Mouse (Mus musculus) testis, postnatal 14 days (tissue): ENCODE data around the gene Stat2.
"Not testable (repeated sequence)": the region's sequence is repeated elsewhere in the genome, so short reads cannot be mapped to it uniquely, and the experiment has no call there.

Source experiments
- DNase-seq: peaks from one replicate; pipeline ENCODE4 v3.0.0; 2021; ENCODE audit warnings: low spot score

Gene Stat2

DNA sequence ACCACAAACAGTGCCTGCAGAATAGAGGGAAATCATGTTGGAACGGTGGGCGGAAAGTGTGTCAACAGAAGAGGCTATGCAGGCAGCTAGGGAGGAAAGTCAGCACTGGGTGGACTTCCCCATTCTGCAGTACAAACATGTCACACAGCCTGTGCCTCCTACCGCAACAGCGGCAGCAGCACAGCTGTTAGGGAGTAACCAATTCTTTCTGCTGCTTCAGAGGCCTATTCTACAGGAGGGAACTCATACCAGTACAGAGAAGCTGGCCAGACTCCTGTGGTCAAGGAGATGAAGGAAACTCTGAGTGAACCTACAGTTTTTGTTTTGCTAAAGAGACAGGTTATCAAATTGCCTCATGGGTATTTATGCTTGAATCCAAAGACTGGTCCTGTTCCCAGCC, 11.4 kb upstream of the Stat2 start:
- no peak for DNase-seq

DNA sequence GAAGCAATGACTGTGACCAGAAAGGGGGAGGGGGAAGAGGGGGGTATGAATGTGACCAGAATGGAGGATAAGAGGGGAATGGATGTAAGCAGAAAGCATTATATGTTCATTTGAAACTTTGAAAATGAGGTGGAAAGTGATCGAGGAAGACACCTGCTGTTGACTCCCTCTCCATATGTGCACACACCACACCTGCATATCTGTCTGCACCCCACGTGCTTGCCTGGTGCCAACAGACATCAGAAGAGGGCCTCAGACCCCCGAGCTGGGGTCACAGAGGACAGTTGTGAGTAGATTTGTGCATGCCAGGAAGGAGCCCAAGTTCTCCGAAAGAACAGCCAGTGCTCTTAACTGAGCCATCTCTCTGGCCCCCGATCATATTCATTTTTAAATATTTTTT, 10.4 kb upstream of the Stat2 start:
- no peak for DNase-seq

DNA sequence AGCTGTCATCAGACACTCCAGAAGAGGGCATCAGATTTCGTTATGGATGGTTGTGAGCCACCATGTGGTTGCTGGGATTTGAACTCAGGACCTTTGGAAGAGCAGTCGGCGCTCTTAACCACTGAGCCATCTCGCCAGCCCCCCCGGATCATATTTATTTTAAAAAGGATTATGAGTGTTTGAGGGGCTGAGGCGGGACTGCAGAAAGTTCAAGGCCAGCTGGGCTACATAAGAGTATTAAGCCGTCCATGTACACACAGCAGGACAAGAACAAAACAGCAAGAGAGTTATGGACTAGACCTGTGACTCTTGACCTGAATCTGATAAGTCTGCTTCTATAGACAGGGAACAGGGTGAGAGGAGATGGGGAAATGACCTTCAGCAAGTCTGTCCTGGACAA, 10.0 kb upstream of the Stat2 start:
- DNase-seq = not testable (repeated sequence)

DNA sequence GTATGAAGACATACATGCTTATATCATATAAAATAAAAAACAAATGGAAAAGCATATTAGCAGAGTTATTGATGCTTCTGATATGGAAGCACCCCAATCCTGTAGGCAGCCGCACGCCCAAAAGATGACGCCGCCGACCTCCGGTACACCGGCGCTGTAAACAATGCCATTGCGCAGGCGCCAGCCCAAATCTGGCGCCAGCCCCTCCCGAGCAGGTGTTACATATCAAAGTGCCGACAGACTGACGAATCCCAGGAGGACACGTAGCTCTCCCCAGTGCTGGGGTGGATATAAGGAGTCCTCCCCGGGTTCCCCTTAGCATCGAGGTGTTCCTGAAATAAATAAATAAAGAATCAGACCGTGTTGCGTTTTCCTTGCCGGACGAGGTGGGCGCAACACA, 8.1 kb upstream of the Stat2 start:
- DNase-seq = peak; percentile 77

DNA sequence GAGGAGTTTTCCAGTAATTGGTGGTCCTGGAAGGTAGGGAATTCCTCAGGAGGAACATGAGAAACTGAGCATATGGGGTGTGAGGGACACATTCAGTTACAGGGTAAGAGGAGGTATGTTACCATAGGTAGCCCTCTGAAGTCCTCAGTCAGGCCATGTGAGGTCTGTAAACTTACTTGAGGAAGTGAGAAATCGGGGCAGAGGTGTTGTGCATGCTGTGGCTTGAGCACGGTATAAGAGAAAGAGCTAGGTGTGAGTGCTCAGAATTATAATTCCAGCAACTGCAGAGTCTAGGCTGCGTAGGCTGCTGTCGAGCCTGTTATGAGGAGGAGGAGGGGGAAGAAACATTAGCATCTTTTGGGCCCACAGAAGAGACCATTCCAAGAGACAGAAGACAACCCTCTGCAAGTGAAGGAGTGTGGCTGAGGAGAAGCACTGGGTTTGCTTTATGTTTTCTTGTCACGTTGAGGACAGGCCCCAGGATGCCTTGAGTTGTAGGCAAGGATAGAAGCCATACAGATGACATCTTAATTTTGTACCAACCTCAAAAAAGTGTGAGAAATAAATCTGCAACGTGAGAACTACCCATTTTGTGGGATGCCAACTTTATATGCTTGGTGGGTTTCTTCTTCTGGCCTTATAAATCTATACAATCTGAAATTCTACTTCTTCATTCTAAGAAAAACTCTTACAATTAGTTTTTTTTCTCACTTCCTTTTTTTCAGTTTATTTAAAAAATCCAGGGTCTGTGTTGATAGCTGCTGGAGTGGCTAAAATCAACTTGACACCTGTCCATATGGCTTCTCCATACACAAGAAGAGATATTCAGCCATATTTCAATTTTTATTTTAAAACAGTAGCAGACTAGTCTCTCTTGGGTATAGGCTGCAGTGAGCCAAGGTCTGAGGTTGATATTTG, 6.7 kb upstream of the Stat2 start:
- DNase-seq = no peak

DNA sequence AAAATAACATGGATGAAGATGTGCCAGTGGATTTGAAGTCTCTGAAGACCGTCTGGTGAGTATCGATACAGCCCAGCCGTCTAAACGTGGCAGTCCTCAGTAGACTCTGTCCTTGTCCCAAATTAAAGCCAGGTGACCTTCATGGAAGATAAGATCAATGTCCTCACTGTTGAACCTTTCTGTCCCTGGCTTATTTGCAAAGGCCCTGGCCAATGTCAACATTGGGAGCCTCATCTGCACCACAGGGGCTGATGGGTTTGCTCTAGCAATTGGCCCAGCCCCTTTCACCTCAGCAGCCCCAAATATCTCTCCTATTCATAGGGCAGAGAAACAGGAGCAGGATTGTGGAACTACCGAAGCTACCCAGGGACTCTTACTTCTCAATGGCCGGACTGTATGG, 2.0 kb upstream of the Stat2 start, which contains the start of gene Apof:
Gene Apof, plus strand, starts transcription at position 301 of the 400 bp plus-strand sequence.
- no peak for DNase-seq

DNA sequence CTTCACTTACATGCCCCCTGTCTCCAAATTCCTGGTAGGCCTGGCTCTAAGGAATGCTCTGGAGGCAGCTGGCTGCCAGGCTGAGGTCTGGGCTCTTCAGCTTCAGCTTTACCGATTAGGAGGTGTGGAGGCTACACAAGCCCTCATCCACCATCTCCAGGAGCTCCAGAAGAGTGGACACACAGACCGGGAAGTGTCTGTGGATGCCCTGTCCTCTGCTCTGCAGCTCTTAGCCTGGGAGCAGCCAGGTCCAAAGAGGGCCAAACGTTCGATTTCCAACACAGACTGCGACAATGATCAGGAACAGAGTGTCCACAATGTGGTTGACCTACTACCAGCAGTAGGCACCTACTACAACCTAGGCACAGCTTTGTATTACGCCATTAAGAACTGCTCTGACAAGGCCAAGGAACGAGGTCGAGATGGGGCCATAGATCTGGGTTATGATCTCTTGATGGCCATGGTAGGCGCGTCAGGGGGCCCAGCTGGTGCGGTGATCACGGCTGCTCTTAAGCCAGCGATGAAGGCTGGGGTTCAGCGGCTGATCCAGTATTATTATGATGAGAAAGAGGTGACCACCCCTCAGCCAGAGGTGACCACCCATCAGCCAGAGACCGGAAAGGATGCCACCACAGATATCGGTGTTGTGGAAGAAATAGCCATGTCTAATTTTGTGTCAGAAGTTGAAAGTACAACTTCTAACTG, 1.0 kb upstream of the Stat2 start:
- no peak for DNase-seq

DNA sequence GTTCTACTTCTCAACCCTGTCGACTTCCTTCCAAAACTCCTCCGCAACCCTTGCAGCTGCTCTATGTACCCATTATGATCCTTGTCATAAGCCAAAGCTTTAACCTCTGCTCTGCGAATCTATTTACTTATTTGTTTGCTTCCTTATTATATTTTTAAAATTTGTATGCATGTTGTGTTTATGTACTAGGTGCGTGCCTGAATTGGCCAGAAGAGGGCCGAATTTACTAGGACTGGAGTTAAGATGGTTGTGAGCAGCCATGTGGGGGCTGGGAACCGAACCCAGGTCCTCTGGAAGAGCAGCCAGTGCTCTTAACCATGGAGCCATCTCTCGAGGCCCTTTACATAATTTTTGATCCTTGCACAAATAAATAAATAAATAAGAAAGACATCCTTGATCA, 507 bp downstream of the Stat2 start:
- DNase-seq = no peak

DNA sequence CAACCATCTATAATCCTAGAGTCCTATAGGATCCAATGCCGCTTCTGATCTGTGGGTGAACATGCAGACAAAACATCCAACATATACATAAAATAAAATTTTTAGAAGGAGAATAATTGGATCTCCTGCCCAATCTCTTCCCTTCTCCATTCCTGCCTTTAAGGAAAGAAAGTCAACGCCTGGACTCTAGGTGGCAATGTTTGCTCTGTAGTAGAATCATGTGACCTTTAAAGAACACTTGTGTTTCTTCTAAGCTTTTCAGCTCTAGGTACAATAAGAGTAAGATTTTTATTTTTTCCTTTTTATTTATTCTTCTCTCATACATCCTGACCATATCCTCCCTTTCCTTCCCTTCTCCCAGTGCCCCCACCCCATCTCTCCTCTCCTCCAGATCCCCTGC, 1.5 kb downstream of the Stat2 start:
- DNase-seq = no peak

DNA sequence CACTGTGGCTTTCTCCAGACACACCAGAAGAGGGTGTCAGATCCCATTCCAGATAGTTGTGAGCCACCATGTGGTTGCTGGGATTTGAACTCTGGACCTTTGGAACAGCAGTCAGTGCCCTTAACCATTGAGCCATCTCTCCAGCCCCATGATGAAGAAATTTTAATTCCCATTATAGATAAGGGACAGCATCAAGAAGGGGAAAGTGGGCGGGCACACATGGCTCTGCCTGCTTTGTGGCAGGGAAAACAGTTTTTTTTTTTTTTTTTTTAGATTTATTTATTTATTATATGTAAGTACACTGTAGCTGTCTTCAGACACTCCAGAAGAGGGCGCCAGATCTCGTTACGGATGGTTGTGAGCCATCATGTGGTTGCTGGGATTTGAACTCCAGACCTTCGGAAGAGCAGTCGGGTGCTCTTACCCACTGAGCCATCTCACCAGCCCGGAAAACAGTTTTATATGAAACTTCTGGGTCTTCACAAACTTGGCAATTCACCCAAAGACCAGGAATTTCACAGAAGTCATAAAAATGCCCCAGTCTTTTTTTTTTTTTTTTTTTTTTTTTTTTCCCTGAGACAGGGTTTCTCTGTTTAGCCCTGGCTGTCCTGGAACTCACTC, 2.6 kb downstream of the Stat2 start:
- DNase-seq = not testable (repeated sequence)

DNA sequence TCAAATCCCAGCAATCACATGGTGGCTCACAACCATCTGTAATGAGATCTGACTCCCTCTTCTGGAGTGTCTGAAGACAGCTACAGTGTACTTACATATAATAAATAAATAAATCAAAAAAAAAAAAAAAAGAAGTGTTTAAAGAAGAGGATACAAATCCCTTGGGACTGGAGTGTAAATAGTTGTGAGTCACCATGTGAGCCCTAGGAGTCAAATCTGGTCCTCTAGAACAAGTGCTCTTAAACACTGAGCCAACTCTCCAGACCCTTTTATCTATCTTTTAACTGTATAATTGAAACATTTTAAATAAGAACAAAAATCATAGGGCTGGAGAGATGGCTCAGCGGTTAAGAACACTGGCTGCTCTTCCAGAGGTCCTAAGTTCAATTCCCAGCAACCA, 5.0 kb downstream of the Stat2 start:
- DNase-seq = not testable (repeated sequence)

DNA sequence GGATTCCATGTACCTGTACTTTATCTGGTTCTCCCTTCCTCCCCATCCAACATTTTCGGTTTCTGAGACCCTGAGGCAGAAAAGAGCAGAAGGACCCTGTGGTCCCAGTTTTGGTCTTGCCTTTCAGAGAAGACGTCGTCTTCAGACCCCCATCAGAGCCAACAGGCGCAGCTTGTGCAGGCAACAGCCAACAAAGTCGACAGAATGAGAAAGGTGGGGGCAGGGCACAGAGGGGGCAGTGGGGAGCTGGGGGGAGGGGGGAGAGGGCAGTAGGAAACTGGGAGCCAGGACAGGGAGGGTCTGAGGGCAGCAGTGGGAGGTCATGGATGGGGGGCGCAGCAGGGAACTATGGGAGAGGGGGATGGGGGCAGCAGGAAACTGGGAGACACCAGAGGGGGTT, 7.8 kb downstream of the Stat2 start:
- no peak for DNase-seq

DNA sequence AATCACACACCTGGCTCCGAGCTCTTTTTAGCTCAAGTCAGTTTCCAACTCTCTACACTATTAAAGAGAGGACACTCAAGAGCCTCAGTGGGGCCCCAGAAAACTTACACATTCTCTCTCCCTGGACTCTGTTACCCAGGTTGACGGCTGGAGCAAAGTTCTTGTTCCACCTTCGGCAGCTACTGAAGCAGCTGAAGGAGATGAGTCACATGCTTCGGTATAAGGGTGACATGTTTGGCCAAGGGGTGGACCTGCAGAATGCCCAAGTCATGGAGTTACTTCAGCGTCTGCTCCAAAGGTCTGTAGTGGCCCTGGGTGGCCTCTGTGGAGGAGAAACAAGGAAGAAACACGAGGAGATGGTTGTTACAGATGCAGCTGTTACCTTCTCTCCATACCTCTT, 10.6 kb downstream of the Stat2 start:
- no peak for DNase-seq

DNA sequence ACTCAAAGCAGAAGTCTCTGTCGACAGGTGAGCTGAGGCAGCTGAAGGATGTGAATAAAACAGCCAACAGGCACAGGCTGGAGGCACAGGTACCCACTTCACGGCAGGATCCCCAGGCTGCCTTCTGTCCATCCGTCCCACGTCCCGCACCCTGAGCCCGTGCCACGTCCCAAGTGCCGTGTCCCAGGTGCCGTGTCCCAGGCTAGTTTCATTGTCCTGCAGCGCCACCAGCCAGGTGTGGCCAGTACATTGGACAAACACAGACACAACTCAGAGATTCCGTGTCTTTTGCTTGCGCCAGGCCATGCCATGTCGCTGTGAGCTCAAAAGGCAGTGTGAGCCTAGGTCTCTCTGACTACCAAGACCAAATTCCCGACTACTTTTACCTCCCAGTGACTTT, 11.3 kb downstream of the Stat2 start:
- DNase-seq = no peak

DNA sequence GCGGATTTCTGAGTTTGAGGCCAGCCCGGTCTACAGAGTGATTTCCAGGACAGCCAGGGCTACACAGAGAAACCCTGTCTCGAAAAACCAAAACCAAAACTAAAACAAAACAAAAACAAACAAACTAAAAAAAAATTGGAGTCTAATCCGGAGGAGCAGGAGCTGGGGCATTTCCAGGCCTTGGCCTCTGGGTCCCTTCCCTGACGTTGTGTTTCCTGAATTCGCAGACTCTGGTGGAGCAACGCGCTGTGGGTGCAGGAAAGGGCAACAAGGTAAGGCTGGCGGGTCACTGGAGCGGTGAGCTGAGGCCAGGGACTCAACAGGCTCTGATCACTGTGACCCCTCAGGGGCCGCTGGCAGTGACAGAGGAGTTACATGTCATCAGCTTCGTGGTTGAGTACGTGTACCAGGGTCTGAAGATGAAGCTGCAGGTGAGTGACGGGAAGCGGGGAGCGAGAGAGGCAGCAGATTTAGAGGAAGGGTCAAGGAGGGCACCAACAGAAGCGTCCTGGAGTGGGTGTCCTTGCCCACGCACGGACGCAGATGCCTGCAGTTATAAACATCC, 12.6 kb downstream of the Stat2 start:
- DNase-seq = no peak

DNA sequence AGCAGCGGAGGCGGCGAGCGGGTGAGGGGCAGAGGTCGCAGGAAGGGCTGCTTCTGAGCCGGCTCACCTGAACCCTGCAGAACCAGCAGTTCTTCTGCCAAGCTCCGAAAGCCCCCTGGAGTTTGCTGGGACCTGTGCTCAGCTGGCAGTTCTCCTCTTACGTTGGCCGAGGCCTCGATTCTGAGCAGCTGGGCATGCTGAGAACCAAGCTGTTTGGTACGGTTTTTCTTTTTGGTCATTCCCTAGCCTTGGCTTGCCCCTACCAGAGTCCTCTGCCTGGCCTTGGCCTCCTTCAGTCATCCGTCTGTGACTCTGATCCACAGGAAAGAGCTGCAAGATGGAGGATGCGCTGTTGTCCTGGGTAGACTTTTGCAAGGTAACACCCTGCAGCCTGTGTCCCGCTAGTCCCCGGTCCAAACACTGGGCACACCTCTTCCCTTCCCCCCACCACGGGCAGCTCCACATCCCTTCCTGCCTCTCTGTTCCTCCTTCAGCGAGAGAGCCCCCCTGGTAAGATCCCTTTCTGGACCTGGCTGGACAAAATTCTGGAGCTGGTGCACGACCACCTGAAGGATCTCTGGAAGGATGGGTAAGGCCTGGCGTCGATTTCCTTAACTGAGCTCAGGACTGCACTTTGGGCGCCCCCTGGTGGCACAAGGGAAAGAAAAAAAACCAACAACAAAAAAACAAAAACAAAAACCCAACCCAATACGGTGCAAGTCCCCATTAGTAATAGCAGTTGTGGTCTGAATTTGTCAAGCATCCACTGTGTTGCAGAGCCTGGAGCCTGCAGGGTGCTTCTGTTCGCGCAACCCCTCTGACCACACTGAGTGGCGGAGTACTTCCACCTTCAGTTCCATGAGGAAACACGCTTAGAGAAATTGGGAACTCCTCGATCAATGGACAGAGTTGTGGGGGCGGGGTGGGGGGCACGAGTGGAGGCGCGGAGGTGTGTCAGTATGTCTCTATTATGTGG, 13.5 kb downstream of the Stat2 start:
- no peak for DNase-seq

DNA sequence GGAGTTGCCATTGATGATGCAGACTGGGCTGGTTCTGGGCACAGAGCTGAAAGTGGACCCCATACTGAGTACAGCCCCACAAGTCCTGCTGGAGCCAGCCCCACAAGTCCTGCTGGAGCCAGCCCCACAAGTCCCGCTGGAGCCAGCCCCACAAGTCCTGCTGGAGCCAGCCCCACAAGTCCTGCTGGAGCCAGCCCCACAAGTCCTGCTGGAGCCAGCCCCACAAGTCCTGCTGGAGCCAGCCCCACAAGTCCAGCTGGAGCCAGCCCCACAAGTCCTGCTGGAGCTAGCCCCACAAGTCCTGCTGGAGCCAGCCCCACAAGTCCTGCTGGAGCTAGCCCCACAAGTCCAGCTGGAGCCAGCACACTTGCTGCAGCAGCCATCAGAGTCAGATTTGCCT, 20.2 kb downstream of the Stat2 start:
- DNase-seq = not testable (repeated sequence)

DNA sequence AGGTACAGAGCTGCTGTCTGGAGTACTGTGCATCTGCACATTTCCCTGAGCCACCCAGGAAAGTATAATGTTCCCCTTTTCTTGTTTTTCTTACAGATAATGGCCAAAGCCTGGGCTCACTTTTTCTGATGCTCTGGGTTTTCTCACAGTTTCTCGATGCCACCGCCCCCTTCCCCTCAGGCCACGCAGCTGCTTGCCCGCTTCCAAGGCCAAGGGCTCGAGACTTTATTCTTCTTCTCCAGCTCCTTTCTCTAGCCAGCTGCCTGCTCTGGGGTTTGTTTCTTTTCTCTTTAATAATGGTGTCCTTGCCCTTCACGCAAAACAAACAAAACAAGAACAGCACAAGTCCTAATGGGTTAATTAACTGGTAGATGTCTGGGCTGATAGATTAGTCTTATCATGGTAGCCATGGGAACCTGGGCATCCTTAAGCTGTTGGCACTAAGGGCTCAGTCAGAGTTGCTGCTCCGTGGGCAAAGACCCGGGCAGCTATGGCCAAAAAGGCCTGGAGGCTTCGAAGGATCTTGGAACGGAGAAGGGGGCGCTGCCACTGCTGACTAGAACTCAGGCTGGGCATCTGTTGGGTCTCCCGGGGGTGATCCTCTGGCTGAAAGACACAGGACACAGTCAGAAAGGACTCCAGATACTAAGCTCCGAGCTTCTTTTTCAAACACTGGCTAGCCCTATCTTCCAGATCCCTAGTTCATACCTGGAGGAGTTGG, 26.2 kb downstream of the Stat2 start:
- no peak for DNase-seq

DNA sequence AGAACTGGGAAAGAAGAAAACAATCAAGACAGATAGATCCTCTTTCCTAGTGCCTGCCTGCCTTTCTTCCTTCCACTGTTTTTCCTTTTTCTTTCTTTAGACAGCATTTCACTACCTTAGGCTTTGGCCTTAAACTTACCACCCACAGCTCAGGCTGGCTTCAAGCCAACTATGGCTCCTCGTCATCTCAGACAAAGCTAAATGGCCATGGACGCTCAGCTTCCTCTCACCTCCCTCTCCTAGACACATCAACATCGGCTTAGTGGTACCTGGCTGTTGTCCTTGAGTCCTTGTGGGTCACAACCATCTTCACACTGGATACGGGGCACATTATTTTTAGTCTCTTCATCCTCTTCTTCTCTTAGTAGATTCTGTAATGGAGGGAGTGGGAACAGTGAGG, 26.9 kb downstream of the Stat2 start:
- no peak for DNase-seq

DNA sequence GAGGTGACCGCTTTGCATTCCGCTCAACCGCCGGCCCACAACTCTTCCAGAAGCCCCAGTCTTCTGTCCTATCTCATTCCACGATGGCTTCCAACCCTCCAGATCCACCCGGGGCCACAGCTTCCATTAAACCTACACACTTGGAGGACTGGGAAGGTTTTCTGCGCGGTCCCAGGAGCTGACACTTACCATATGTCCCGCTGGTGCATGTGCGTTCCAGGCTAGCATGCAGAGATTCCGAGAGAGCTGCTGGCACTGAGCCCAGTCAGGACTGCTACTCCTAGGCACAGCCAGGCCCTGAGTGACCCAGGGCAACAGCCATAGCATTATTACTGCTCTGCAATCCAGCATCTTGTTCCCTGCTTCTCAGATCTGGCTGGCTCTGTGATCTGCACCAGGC, 27.3 kb downstream of the Stat2 start:
- peak; percentile 47 for DNase-seq

DNA sequence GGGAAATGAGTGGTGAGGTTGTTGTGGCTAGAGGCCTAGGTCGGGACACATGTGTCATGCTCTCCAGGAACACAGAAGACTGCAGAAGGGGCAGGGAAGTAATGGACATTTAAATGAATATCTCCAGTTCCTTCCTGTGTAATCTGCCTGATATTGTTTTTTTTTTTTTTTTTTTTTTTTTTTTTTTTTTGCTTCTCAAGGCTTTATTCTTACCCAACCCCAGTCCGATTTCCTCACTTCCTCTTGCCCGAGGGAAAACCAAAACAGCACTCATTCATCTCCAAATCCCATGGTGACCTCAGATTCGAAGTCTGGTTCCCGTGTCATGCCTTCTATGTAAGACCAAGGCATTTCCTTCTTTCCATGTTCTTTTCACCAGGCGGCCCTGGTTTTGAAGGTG, 27.9 kb downstream of the Stat2 start:
- no peak for DNase-seq
